Mouse (Mus musculus) heart, embryonic 11.5 days (tissue): ENCODE results near the gene Gmfb. TPM values are rescaled to one million over a fixed set of nuclear protein-coding genes. Genes with fewer than 3 reads are reported as not detected.

Experiments used
- ATAC-seq: fragments of 200-750 bp; cut with Nextera tagmentation; replicated peaks from 2 replicates; pipeline ENCODE4 v1.8.0; 2017; ENCODE audit warnings: moderate library complexity; ENCODE audit not compliant: insufficient number of reproducible peaks, low FRiP score, low TSS enrichment
- H3K27ac ChIP-seq: fragments of 300-500 bp; sonication (generic); 2 replicates; pipeline ENCODE4 v1.5.1; 2014; ENCODE audit warnings: mild to moderate bottlenecking, low read depth, low read length
- H3K27me3 ChIP-seq: fragments of 300-500 bp; sonication (generic); 2 replicates; pipeline ENCODE4 v1.6.1; 2014; ENCODE audit warnings: mild to moderate bottlenecking, low read length, mixed read lengths; ENCODE audit not compliant: control insufficient read depth, insufficient read depth
- H3K36me3 ChIP-seq: fragments of 300-500 bp; sonication (generic); 2 replicates; pipeline ENCODE4 v1.6.1; 2014; ENCODE audit warnings: mild to moderate bottlenecking, low read length, moderate library complexity, mixed read lengths; ENCODE audit not compliant: control insufficient read depth, insufficient read depth
- H3K4me1 ChIP-seq: fragments of 300-500 bp; sonication (generic); 2 replicates; pipeline ENCODE4 v1.6.1; 2014; ENCODE audit warnings: low read length; ENCODE audit not compliant: control insufficient read depth, insufficient read depth
- H3K4me2 ChIP-seq: fragments of 300-500 bp; sonication (generic); 2 replicates; pipeline ENCODE4 v1.6.1; 2014; ENCODE audit warnings: mild to moderate bottlenecking, moderate library complexity
- H3K4me3 ChIP-seq: fragments of 300-500 bp; sonication (generic); 2 replicates; pipeline ENCODE4 v1.5.1; 2014; ENCODE audit warnings: low read depth, low read length
- H3K9ac ChIP-seq: fragments of 300-500 bp; sonication (generic); 2 replicates; pipeline ENCODE4 v1.6.1; 2014; ENCODE audit warnings: mild to moderate bottlenecking, low read depth, low read length, moderate library complexity
- H3K9me3 ChIP-seq: fragments of 300-500 bp; sonication (generic); replicated peaks from 2 replicates; pipeline ENCODE4 v1.6.1; 2016; ENCODE audit warnings: low read length; ENCODE audit not compliant: control insufficient read depth
- WGBS: fragments of 180-500 bp; shearing (Covaris S2); extraction: QIAGEN DNeasy Blood & Tissue Kit; methylation state at CpG from one replicate; pipeline ENCODE4 v1.1.7; 2014; ENCODE audit not compliant: insufficient replicate concordance; 5-methylcytosine and 5-hydroxymethylcytosine counted together
- polyA plus RNA-seq: library from polyadenylated mRNA; unstranded; fragments of >200 nt; fragmentation: Nextera tagmentation; extraction: Ambion mirVana; gene quantifications from 2 replicates; pipeline ENCODE4 v1.2.1, GENCODE M21; 2014

Gene Gmfb
- polyA plus RNA-seq, 1 experiment from 2014 or later, result 59.1 TPM

DNA sequence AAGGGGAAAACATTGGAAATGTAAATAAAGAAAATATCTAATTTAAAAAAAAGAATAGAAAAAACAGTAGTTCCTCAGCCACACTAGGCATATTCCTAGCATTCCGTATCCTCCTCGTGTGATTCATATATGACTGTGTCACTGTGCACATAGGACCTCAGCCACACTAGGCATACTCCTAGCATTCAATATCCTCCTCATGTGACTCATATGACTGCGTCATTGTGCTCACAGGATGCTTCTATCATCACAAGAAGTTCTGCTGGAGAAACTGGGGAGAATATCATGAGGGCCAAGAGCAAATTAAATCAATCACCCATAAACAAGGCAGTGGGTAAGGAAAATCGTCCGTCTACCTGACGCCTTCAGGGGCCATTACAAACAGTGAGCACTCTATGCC is 31.3 kb downstream of the Gmfb start:
- 86% methylated on average over 6 of the region's 6 CpGs for WGBS
- ATAC-seq, result no peak
- Histone ChIP-seq H3K4me3 (no peak overlapping the region), H3K36me3 (no peaks in the 10 kb centered on the region), H3K4me1 (peaks cover 13% of the 10 kb centered on the region), H3K9me3 (no peaks in the 10 kb centered on the region), H3K9ac (no peak overlapping the region), H3K4me2 (no peak overlapping the region), H3K27ac (no peak overlapping the region), H3K27me3 (no peaks in the 10 kb centered on the region)

DNA sequence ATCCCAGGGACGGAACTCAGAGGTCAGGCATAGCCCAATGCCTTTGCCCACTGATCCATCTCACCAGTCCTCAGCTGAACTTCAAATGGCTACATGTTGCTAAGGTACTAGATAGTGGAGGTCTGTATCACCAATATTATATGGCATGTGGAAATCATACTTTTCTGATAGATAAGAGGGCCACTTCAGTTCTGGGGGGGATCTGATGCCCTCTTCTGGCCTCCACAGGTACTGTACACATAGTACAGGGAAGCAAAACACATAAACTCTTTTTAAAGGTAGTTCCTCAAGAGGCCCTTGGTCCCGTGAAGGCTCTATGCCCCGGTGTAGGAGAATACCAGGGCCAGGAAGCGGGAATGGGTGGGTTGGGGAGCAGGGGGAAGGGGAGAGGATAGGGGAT is 31.7 kb downstream of the Gmfb start:
- H3K36me3 ChIP-seq, result no peaks in the 10 kb centered on the region
- H3K4me1 ChIP-seq, result peaks cover 13% of the 10 kb centered on the region
- no peak overlapping the region for H3K4me2 ChIP-seq
- H3K27ac ChIP-seq, result no peak overlapping the region
- no peak overlapping the region for H3K9ac ChIP-seq
- no peaks in the 10 kb centered on the region for H3K9me3 ChIP-seq
- WGBS, result 80% methylated on average over 4 of the region's 4 CpGs
- H3K27me3 ChIP-seq, result no peaks in the 10 kb centered on the region
- H3K4me3 ChIP-seq, result no peak overlapping the region
- no peak for ATAC-seq

DNA sequence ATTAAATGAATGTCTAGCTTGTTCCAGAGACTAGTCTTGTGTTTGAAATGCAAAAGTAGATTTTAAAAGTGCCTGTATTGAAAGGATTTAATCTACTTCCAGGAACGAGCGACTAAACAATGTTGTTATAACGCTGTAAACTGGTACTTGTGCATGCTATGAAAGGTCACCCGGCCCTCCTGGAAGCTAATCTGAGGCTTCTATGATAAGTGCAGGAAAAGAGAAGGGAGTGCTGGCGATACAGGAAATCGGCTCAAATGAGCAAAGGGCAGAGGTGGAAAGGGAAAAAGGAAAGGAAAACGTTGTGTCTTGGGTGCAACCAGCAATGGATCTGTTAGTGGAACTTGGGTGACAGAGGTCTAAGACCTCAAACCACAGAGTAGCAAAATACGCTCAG is 33.5 kb downstream of the Gmfb start:
- Histone ChIP-seq H3K27me3 (no peaks in the 10 kb centered on the region), H3K27ac (peak overlapping the region; percentile 99), H3K9me3 (no peaks in the 10 kb centered on the region), H3K36me3 (no peaks in the 10 kb centered on the region), H3K4me3 (peak overlapping the region; percentile 98), H3K4me1 (peaks cover 13% of the 10 kb centered on the region), H3K4me2 (peak overlapping the region; percentile 63), H3K9ac (peak overlapping the region; percentile 99)
- no peak for ATAC-seq
- 14% methylated on average over 8 of the region's 8 CpGs for WGBS

DNA sequence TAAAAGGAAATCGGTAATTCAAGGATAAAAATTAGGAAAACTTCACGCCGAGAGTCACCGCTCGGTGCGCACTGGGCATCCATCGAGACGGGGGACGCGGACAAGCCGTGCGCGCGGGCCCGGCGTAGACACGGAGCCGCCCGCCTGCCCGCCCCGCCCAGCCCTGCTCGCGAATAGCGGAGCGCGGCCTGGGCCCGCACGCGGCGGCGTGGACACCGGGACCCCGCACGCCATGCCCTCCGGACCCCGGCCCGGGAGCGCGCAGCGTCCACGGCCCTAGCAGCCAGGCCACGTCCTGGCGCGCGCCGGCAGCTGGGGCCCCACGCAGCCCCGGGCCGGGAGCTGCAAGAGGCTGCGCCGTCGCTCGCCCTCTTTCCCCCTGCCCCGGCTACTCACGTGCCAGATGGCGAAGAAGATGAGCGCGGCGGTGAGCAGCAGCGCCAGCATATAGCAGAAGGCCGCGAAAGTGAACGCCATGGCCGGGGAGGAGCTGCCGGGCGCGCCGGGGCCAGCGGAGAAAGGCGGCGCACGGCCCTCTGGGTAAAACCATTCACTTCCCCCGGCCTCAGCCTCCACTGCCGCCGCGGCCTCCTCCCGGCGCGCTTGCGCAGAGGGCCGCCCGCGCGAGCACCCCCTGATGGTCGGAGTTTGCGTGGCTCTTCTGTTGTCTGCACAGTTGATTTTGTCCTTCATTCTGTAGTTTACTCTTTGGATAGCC is 34.1 kb downstream of the Gmfb start, which contains the start of gene Cnih1:
Gene Cnih1, minus strand, starts transcription at position 625 of the 718 bp plus-strand sequence.
- ATAC-seq, result peak; percentile 92
- no peaks in the 10 kb centered on the region for H3K27me3 ChIP-seq
- peak within 1 kb of the TSS; percentile 84 for H3K4me2 ChIP-seq
- H3K9me3 ChIP-seq, result no peaks in the 10 kb centered on the region
- H3K27ac ChIP-seq, result peak within 1 kb of the TSS; percentile 99
- peak within 1 kb of the TSS; percentile 98 for H3K4me3 ChIP-seq
- WGBS, result under 1% methylated on average over 80 of the region's 86 CpGs
- peaks cover 13% of the 10 kb centered on the region for H3K4me1 ChIP-seq
- H3K9ac ChIP-seq, result peak within 1 kb of the TSS; percentile 99
- no peaks in the 10 kb centered on the region for H3K36me3 ChIP-seq

DNA sequence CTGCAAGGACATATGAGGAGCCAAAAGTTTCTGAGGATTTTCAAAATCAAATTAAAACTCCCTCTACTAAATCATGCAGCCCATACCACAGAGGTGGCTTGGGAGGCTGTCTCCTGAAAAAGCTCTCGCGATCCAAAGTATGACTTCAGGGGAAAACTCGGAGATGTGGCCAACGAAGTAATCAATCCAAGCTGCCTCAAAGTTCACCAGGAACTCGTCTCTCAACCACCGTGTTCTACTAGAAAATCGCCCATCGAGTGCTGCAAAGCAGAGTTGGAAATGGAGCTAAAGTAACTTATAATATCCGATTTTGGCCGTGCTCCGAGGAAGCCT is 34.6 kb downstream of the Gmfb start:
- Histone ChIP-seq H3K27me3 (no peaks in the 10 kb centered on the region), H3K4me3 (peak overlapping the region; percentile 98), H3K4me2 (peak overlapping the region; percentile 84), H3K9ac (peak overlapping the region; percentile 99), H3K4me1 (peaks cover 13% of the 10 kb centered on the region), H3K36me3 (no peaks in the 10 kb centered on the region), H3K9me3 (no peaks in the 10 kb centered on the region), H3K27ac (peak overlapping the region; percentile 99)
- under 1% methylated on average over 11 of the region's 11 CpGs for WGBS
- no peak for ATAC-seq

DNA sequence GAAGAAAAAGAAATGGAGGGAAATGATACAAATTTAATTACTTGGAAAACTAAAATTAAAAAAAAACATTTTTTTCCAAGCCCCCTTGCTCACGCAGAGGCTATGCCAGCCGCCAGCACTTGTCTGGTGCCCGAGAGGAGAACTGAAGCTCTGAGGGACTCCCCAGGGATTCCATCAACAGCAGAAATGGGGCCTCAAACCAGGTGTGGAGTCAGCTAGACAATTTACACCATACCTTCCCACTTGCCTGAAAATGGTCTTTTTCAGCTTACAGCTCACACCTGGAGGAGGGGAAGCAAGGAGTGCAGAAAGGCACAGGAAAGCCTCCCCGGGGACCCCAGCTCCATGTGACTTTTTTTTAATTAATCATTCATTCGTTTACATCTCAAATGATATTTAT is 36.8 kb downstream of the Gmfb start:
- no peaks in the 10 kb centered on the region for H3K9me3 ChIP-seq
- no peak overlapping the region for H3K4me3 ChIP-seq
- ATAC-seq, result no peak
- 88% methylated on average over 5 of the region's 5 CpGs for WGBS
- H3K27ac ChIP-seq, result no peak overlapping the region
- no peak overlapping the region for H3K4me2 ChIP-seq
- H3K27me3 ChIP-seq, result no peaks in the 10 kb centered on the region
- H3K36me3 ChIP-seq, result peaks cover 2% of the 10 kb centered on the region
- H3K4me1 ChIP-seq, result peaks cover 13% of the 10 kb centered on the region
- no peak overlapping the region for H3K9ac ChIP-seq

DNA sequence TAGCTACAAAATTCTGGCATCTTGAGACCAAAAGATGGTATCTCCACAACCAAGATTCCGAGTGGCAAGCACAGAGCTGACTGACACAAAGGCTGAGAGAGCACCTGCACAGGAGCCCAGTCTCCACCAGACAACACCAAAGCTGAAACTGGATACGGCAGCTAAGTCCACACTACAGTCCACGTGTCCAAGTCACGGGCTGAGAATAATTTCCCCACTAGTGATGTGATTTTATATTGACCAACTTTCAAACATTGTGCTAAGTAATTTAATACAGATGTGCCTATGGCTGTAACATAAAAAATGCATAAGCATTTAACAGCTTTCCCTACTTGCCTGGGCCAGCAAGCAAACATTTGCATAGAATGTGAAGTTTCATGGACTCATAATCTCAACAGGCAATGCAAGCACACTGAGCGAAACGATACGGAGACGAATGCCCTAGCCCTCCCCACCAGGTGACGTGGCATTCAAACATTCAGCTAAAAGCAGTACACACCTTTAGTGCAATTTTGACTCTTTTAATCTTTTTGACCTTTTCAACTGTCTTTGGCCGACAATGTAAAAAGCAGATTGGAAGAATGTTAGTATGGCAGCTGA is 38.6 kb downstream of the Gmfb start:
- peaks cover 4% of the 10 kb centered on the region; the same call in 1 of the 2 replicates for H3K9me3 ChIP-seq
- H3K4me2 ChIP-seq, result no peak overlapping the region
- H3K27ac ChIP-seq, result no peak overlapping the region
- no peak overlapping the region for H3K4me3 ChIP-seq
- peaks cover 19% of the 10 kb centered on the region for H3K36me3 ChIP-seq
- 87% methylated on average over 10 of the region's 10 CpGs for WGBS
- ATAC-seq, result no peak
- H3K4me1 ChIP-seq, result peaks cover 10% of the 10 kb centered on the region
- no peaks in the 10 kb centered on the region for H3K27me3 ChIP-seq
- H3K9ac ChIP-seq, result no peak overlapping the region

DNA sequence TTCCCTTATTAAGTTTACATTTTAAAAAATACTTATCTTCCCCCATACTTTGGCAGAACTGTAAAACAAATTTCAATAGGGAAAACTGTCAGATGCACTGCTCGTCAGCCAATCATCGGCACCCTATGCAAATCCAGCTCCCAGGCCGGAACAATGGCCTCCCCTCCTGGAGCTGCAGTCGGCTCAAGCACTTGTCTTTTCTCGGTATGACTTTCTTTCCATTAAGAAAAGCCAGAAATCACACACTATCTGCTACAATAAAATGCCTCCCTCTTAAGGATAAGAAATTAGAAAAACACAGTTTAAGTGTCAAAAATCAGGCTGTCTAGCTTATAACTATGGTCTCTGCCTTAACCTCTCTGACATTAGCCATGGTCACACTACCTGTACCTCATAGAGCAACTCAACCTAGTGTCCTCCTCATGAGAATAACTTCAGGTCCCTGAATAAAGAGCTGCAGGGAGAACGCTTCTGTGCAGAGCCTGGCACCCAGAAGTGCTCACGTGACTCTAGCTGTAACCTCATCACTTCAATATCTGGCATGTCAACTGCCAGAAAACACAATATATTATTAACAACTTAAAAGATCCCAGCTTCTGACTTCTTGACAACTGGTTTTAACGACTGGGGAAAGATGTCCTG is 39.7 kb downstream of the Gmfb start:
- peaks cover 28% of the 10 kb centered on the region for H3K36me3 ChIP-seq

More for the DNA sequence above, 39.7 kb downstream of the Gmfb start:
- no peaks in the 10 kb centered on the region for H3K27me3 ChIP-seq
- no peak overlapping the region for H3K27ac ChIP-seq
- no peak overlapping the region for H3K9ac ChIP-seq
- peaks cover 9% of the 10 kb centered on the region for H3K4me1 ChIP-seq
- H3K4me2 ChIP-seq, result no peak overlapping the region
- WGBS, result 83% methylated on average over 8 of the region's 8 CpGs
- peaks cover 4% of the 10 kb centered on the region; the same call in 1 of the 2 replicates for H3K9me3 ChIP-seq
- no peak overlapping the region for H3K4me3 ChIP-seq
- no peak for ATAC-seq
